Comparison of ENCODE assay signal across 20 mouse cellular contexts in the genomic region with DNA sequence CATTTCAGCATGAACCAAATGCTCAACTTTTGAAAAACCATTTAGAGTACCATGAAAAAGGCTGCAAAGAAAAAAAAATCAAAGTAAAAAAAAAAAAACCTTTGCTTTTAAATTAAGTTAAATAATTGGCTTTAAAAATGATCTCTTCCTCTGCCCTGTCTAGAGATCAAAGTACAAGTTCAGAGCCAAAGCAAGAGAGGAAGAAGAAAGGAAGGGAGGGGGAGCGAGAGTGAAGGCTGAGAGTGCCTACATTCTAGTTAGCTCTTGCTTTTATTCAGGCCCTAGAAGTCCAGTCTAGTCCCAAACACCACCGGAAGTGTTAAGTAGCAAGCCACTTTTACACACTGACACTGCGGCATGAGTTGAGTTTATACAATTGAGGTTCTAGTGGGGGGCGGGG.
"Had no signal": no experiment of that assay in that cellular context is flagged by ENCODE, and none has a peak within 500 bp of the region (broad histone marks: within the 10 kb centered on the region; RNA-seq: fewer than 3 reads in every experiment).

No protein-coding gene starts in this region.

- H3K9ac ChIP-seq: limb, embryonic 12.5 days; limb, embryonic 15.5 days; liver, embryonic 12.5 days; liver, embryonic 15.5 days; lung, embryonic 15.5 days; midbrain, embryonic 12.5 days; neural tube, embryonic 13.5 days; stomach, embryonic 15.5 days had no signal

- DNase-seq: kidney, adult 18-20 months; kidney, adult 9 months; kidney, postnatal 14 days; kidney, postnatal 4 days; left cerebral cortex, postnatal 4 days; lung, adult 18-20 months; lung, postnatal 10 days; lung, postnatal 36 days; thymus, postnatal 25 days had no signal

- H3K27me3 ChIP-seq: limb, embryonic 15.5 days; liver, embryonic 12.5 days; liver, embryonic 15.5 days; lung, embryonic 15.5 days; neural tube, embryonic 13.5 days; stomach, embryonic 15.5 days had no signal

- H3K4me3 ChIP-seq: limb, embryonic 12.5 days; limb, embryonic 15.5 days; liver, embryonic 12.5 days; liver, embryonic 15.5 days; lung, embryonic 15.5 days; megakaryocyte, embryonic 14.5 days; midbrain, embryonic 12.5 days; myocyte; neural tube, embryonic 13.5 days; stomach, embryonic 15.5 days had no signal

- H3K27ac ChIP-seq: limb, embryonic 12.5 days; limb, embryonic 15.5 days; liver, embryonic 12.5 days; liver, embryonic 15.5 days; lung, embryonic 15.5 days; midbrain, embryonic 12.5 days; neural tube, embryonic 13.5 days; stomach, embryonic 15.5 days had no signal

- H3K36me3 ChIP-seq: limb, embryonic 12.5 days; limb, embryonic 15.5 days; liver, embryonic 12.5 days; liver, embryonic 15.5 days; lung, embryonic 15.5 days; midbrain, embryonic 12.5 days; neural tube, embryonic 13.5 days; stomach, embryonic 15.5 days had no signal

- ATAC-seq: intestine, embryonic 16.5 days; liver, embryonic 12.5 days had no signal

- H3K4me2 ChIP-seq: limb, embryonic 12.5 days; limb, embryonic 15.5 days; liver, embryonic 12.5 days; liver, embryonic 15.5 days; lung, embryonic 15.5 days; midbrain, embryonic 12.5 days; neural tube, embryonic 13.5 days; stomach, embryonic 15.5 days had no signal

- H3K9me3 ChIP-seq: limb, embryonic 12.5 days; limb, embryonic 15.5 days; liver, embryonic 12.5 days; liver, embryonic 15.5 days; lung, embryonic 15.5 days; midbrain, embryonic 12.5 days; neural tube, embryonic 13.5 days; stomach, embryonic 15.5 days had no signal

- H3K4me1 ChIP-seq: limb, embryonic 15.5 days; liver, embryonic 12.5 days; liver, embryonic 15.5 days; lung, embryonic 15.5 days; megakaryocyte, embryonic 14.5 days; stomach, embryonic 15.5 days had no signal
